Mouse (Mus musculus): ENCODE data around the gene Apoh.

DNA sequence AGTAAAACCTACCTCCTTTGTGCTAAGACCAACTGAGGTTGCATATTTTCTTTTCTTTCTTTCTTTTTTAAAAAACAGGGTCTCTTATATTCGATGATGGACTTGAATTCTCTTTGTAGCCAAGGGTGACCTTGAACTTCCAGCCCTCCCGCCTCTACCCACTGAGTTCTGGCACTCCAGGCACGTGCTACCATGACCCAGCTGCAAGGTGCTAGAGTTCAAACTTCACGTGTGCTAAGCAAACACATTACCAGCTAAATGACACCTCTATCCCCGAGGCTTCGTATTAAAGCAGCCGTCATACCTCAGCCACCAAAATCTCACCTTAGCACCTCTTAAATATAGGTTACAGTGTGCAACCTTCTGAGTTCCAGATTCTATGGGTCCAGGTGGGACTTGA lies 22.4 kb downstream of the Apoh start:
- TF ChIP-seq CTCF (IDR thresholded peaks at IDR 0.05; ENCODE audit: control insufficient read depth, insufficient read depth, low read length) (no peak), POLR2A (IDR thresholded peaks at IDR 0.05; ENCODE audit: borderline replicate concordance, control insufficient read depth, low read depth, low read length) (no peak)
